Mouse (Mus musculus): ENCODE results near the gene Olfr202.

GRCm38 (mm10) chr16:59318148-59318547 is 31.6 kb upstream of the Olfr202 start, which contains the start of gene Olfr204:
- TF ChIP-seq MAFK (IDR thresholded peaks at IDR 0.05; ENCODE audit: insufficient read depth, low read depth, low read length) (no peak), ZNF384 (IDR thresholded peaks at IDR 0.05; ENCODE audit: low read depth, low read length) (no peak), HCFC1 (IDR thresholded peaks at IDR 0.05; ENCODE audit: borderline replicate concordance, insufficient read depth, low read length) (no peak), CHD2 (IDR thresholded peaks at IDR 0.05; ENCODE audit: low read depth, low read length) (no peak)
